Mouse (Mus musculus): ENCODE results near the gene Atp2b4. TPM values are rescaled to one million over a fixed set of nuclear protein-coding genes. Genes with fewer than 3 reads are reported as not detected.

The Atp2b4 gene
- polyA plus RNA-seq, 1 experiment from 2014 or later, result 7.7 TPM

DNA sequence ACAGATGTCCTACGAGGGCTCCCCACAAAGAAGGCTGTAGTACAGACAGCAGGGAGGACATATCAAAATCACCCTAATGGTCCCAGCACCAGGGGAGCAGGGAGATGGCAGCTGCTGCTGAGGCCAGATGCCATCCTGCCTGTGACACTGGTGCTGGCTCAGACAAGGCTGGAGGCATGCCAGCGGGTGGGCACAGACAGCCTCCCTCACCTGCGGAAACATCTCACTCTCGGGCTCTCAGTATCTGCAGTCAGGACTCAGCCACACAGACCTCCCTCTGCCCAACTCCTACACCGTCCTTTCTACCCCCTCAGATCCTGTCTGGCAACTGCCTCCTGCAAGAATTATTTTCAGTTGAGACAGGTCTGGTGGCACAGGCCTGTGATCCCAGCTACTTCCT is 12.0 kb downstream of the Atp2b4 start:
- no peak overlapping the region for H3K4me2 ChIP-seq (ENCODE audit: low read depth, low read length)
- H3K27ac ChIP-seq (ENCODE audit: low read length), result no peak overlapping the region
- peaks cover 2% of the 10 kb centered on the region; the same call in 1 of the 2 replicates for H3K36me3 ChIP-seq (ENCODE audit: control insufficient read depth, insufficient read depth, low read length)
- ATAC-seq (ENCODE audit: low read depth), result no peak
- no peak overlapping the region for H3K9ac ChIP-seq (ENCODE audit: low read length)
- H3K27me3 ChIP-seq (ENCODE audit: control insufficient read depth, insufficient read depth, low read depth, low read length), result no peaks in the 10 kb centered on the region
- no peaks in the 10 kb centered on the region for H3K9me3 ChIP-seq (ENCODE audit: control insufficient read depth, low read length)
- no peaks in the 10 kb centered on the region for H3K4me1 ChIP-seq (replicated peaks; ENCODE audit: control insufficient read depth, insufficient read depth, low read length)
- H3K4me3 ChIP-seq (ENCODE audit: low read length), result no peak overlapping the region
- 62% methylated on average over 5 of the region's 5 CpGs for WGBS

DNA sequence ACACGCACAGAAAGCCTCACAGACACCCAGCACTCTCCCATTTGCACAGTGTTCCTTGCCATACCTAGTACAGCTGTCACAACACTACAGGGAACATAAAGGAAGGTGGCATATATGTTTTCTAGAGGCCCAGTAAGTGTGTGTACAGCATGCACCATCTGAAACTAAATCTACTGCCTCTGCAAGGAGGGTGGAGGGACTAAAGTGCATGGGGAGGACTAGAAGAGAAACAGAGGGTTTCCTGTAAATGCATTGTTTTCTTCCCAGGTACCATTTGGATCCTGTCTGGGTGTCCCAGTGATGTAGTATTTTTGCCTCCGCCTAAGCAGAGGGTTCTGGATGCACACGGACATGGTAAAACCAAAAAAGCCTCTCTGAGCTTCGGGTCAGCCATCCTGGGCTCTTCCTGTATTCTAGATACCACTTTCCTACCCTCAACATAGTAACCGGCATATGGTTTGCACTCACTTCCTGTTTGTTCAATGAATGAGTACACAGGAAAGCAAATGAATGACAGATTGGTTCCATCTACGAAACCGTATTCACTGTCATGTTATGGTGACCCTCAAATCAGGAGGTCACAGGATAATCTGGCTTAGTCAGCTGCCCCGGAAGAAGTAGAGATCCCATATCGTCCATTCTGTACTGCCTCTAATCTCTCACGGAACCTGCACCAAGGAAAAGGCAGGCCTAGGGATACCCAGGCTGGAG is 13.2 kb downstream of the Atp2b4 start:
- H3K27ac ChIP-seq (ENCODE audit: low read length), result no peak overlapping the region
- no peaks in the 10 kb centered on the region for H3K4me1 ChIP-seq (replicated peaks; ENCODE audit: control insufficient read depth, insufficient read depth, low read length)
- H3K36me3 ChIP-seq (ENCODE audit: control insufficient read depth, insufficient read depth, low read length), result peaks cover 2% of the 10 kb centered on the region; the same call in 1 of the 2 replicates
- H3K4me2 ChIP-seq (ENCODE audit: low read depth, low read length), result no peak overlapping the region
- 67% methylated on average over 10 of the region's 10 CpGs for WGBS
- no peak for ATAC-seq (ENCODE audit: low read depth)
- H3K4me3 ChIP-seq (ENCODE audit: low read length), result no peak overlapping the region
- H3K9ac ChIP-seq (ENCODE audit: low read length), result no peak overlapping the region
- no peaks in the 10 kb centered on the region for H3K9me3 ChIP-seq (ENCODE audit: control insufficient read depth, low read length)
- no peaks in the 10 kb centered on the region for H3K27me3 ChIP-seq (ENCODE audit: control insufficient read depth, insufficient read depth, low read depth, low read length)

DNA sequence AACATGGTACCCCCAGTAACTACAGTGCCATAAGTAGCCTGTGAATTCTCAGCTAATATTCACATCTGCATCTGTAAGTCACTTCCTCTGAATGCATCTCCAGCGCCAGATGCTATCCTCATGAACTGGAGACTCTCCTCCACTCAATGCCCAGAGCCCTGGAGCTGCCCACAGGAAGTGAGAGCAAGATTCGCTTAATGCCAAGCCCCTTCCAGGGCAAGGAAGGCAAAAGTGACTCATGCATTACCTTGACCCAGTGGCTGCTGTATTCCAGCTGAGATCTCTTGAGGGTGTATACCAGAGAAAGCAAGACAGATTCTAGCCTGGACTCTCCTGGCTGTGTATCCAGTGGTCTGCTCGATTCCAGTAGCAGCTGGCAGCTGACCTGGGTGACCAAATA is 16.2 kb downstream of the Atp2b4 start:
- Histone ChIP-seq H3K9me3 (ENCODE audit: control insufficient read depth, low read length) (no peaks in the 10 kb centered on the region), H3K27ac (ENCODE audit: low read length) (no peak overlapping the region), H3K4me2 (ENCODE audit: low read depth, low read length) (no peak overlapping the region), H3K9ac (ENCODE audit: low read length) (no peak overlapping the region), H3K4me1 (replicated peaks; ENCODE audit: control insufficient read depth, insufficient read depth, low read length) (no peaks in the 10 kb centered on the region), H3K4me3 (ENCODE audit: low read length) (no peak overlapping the region), H3K27me3 (ENCODE audit: control insufficient read depth, insufficient read depth, low read depth, low read length) (no peaks in the 10 kb centered on the region), H3K36me3 (ENCODE audit: control insufficient read depth, insufficient read depth, low read length) (no peaks in the 10 kb centered on the region)
- no peak for ATAC-seq (ENCODE audit: low read depth)
- WGBS, result 67% methylated on average over 3 of the region's 3 CpGs

DNA sequence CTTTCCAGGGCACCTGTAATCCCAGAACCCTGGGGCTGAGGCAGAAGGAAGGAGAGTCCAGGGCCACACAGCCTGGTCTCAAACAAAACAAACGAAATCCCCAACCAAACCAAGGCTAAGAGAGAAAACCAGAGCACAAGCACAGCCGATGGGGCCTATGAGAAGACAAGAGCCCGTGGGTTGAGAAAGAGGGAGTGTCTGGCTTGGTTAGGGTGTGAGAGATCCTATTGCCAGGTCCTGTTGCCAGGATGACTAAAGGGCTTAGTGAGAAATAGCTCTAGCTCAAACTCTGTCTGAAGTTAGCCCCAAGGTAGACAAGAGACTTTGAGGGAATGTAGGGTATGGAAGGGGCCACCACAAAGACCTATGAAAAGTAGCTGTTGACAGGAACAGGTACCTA is 19.3 kb downstream of the Atp2b4 start:
- 39% methylated on average over 3 of the region's 3 CpGs for WGBS
- no peak for ATAC-seq (ENCODE audit: low read depth)
- no peak overlapping the region for H3K4me2 ChIP-seq (ENCODE audit: low read depth, low read length)

DNA sequence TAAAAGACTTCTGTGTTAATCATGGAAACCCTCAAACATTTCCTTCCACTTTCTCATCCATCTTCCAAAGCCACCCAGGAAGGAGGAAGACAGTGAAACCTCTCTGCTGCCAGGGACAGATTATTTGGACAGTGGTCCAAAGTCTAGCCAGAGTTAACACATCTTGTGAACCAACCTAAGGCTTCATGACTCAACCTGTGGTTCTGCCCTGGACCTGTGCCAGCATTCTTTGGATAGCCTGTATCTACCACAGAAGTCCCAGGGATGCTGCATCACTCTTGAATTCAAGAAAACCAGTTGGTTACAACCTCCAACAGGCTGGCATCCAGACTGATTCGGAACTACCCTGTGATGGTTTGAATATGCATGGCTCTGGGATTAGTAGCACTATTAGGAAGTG is 21.8 kb downstream of the Atp2b4 start:
- no peaks in the 10 kb centered on the region for H3K27me3 ChIP-seq (ENCODE audit: control insufficient read depth, insufficient read depth, low read depth, low read length)
- no peak overlapping the region for H3K4me2 ChIP-seq (ENCODE audit: low read depth, low read length)
- no peaks in the 10 kb centered on the region for H3K36me3 ChIP-seq (ENCODE audit: control insufficient read depth, insufficient read depth, low read length)
- no peak for ATAC-seq (ENCODE audit: low read depth)
- H3K4me3 ChIP-seq (ENCODE audit: low read length), result no peak overlapping the region
- no peaks in the 10 kb centered on the region for H3K9me3 ChIP-seq (ENCODE audit: control insufficient read depth, low read length)
- H3K4me1 ChIP-seq (replicated peaks; ENCODE audit: control insufficient read depth, insufficient read depth, low read length), result no peaks in the 10 kb centered on the region
- no peak overlapping the region for H3K27ac ChIP-seq (ENCODE audit: low read length)
- H3K9ac ChIP-seq (ENCODE audit: low read length), result no peak overlapping the region
- 93% methylated on average over 1 of the region's 1 CpGs for WGBS

More for the DNA sequence above, 19.3 kb downstream of the Atp2b4 start:
- Histone ChIP-seq H3K9me3 (ENCODE audit: control insufficient read depth, low read length) (no peaks in the 10 kb centered on the region), H3K27ac (ENCODE audit: low read length) (no peak overlapping the region), H3K27me3 (ENCODE audit: control insufficient read depth, insufficient read depth, low read depth, low read length) (no peaks in the 10 kb centered on the region), H3K4me1 (replicated peaks; ENCODE audit: control insufficient read depth, insufficient read depth, low read length) (no peaks in the 10 kb centered on the region), H3K36me3 (ENCODE audit: control insufficient read depth, insufficient read depth, low read length) (no peaks in the 10 kb centered on the region), H3K4me3 (ENCODE audit: low read length) (no peak overlapping the region), H3K9ac (ENCODE audit: low read length) (no peak overlapping the region)

DNA sequence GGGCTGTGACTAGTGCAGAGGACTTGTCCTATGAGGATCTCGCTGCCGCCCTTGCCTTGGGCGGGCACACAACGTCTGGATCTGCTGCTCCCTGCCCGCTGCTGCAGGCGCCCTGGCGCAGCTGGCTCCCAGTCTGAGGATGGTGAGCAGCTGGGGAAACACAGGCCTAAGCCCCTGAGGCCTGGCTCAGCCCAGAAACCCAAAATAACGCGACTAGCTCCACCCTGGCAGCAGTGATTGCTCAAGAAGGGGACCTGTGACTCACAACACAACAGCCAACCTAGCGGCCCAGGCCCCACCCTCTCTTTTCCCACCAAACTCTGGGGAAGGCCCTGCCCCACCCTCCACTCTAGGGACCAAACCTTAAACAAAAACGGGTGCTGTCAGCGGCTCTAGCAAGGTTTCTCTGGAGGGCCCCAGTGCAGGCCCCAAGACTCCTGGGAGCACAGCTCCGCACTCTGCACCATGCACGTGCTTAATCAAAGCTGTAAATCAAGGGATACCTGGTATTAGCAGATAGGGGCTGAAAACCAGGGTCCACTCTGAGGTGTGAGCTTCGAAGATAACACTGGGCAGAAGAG is 23.1 kb downstream of the Atp2b4 start:
- Histone ChIP-seq H3K4me3 (ENCODE audit: low read length) (no peak overlapping the region), H3K4me1 (replicated peaks; ENCODE audit: control insufficient read depth, insufficient read depth, low read length) (no peaks in the 10 kb centered on the region), H3K27ac (ENCODE audit: low read length) (no peak overlapping the region), H3K36me3 (ENCODE audit: control insufficient read depth, insufficient read depth, low read length) (no peaks in the 10 kb centered on the region), H3K9ac (ENCODE audit: low read length) (no peak overlapping the region), H3K27me3 (ENCODE audit: control insufficient read depth, insufficient read depth, low read depth, low read length) (no peaks in the 10 kb centered on the region), H3K9me3 (ENCODE audit: control insufficient read depth, low read length) (no peaks in the 10 kb centered on the region), H3K4me2 (ENCODE audit: low read depth, low read length) (no peak overlapping the region)
- WGBS, result 72% methylated on average over 15 of the region's 15 CpGs
- ATAC-seq (ENCODE audit: low read depth), result peak; percentile 31; the same call in 1 of the 2 replicates

DNA sequence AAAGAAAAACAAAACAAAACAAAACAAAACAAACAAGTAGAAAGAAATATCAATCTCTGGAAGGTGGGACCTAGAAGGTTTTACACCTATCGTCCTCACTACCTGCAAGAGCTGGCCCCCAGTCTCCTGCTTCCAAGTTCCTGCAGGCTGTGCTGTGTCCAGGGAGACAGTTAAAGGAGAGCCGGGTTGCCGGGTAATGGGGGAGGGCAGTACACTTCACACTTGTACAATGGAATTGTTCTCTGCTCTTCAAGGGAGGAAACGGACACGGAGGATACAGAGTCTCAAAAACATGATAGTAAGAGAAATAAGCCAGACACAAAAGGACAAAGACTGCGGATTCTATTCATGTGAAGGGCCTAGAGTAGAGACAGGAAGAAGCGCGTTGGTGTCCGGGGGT is 28.3 kb downstream of the Atp2b4 start:
- H3K9ac ChIP-seq (ENCODE audit: low read length), result no peak overlapping the region
- no peak overlapping the region for H3K4me2 ChIP-seq (ENCODE audit: low read depth, low read length)
- no peak overlapping the region for H3K27ac ChIP-seq (ENCODE audit: low read length)
- H3K27me3 ChIP-seq (ENCODE audit: control insufficient read depth, insufficient read depth, low read depth, low read length), result no peaks in the 10 kb centered on the region
- H3K9me3 ChIP-seq (ENCODE audit: control insufficient read depth, low read length), result no peaks in the 10 kb centered on the region
- WGBS, result 55% methylated on average over 9 of the region's 9 CpGs
- no peak overlapping the region for H3K4me3 ChIP-seq (ENCODE audit: low read length)
- ATAC-seq (ENCODE audit: low read depth), result no peak
- no peaks in the 10 kb centered on the region for H3K36me3 ChIP-seq (ENCODE audit: control insufficient read depth, insufficient read depth, low read length)
- H3K4me1 ChIP-seq (replicated peaks; ENCODE audit: control insufficient read depth, insufficient read depth, low read length), result peaks cover 12% of the 10 kb centered on the region

DNA sequence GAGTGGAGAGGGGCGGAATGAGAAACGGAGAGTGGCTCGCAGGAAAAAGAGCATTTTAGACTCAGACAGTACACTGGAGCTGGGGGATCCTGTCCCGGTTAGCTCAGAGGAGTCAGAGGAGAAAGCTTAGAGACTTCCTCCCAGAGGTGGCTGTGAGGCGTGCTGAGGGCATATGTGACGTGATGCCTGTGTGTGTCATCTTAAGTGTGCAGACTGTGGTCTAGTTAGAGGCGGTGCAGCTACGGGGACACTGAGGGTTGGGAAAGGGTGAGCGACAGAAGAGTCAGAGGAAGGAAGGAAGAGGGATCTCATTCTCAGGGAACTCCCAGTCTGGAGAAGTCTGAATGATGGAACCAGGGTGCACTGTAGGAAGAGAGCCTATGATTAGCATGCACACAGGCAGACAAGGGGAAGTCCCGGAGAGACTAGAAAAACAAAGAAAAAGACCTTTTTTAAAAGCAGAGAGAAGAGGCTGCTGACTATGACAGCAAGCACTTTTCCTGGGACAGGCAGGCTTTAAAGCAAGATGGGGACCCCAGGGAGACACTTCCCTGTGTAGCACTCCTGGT is 28.9 kb downstream of the Atp2b4 start:
- no peaks in the 10 kb centered on the region for H3K36me3 ChIP-seq (ENCODE audit: control insufficient read depth, insufficient read depth, low read length)
- peaks cover 18% of the 10 kb centered on the region for H3K4me1 ChIP-seq (replicated peaks; ENCODE audit: control insufficient read depth, insufficient read depth, low read length)
- no peak overlapping the region for H3K4me3 ChIP-seq (ENCODE audit: low read length)
- H3K9me3 ChIP-seq (ENCODE audit: control insufficient read depth, low read length), result no peaks in the 10 kb centered on the region
- no peak overlapping the region for H3K9ac ChIP-seq (ENCODE audit: low read length)
- no peak for ATAC-seq (ENCODE audit: low read depth)
- H3K27ac ChIP-seq (ENCODE audit: low read length), result no peak overlapping the region
- WGBS, result 44% methylated on average over 10 of the region's 10 CpGs
- no peak overlapping the region for H3K4me2 ChIP-seq (ENCODE audit: low read depth, low read length)
- no peaks in the 10 kb centered on the region for H3K27me3 ChIP-seq (ENCODE audit: control insufficient read depth, insufficient read depth, low read depth, low read length)

DNA sequence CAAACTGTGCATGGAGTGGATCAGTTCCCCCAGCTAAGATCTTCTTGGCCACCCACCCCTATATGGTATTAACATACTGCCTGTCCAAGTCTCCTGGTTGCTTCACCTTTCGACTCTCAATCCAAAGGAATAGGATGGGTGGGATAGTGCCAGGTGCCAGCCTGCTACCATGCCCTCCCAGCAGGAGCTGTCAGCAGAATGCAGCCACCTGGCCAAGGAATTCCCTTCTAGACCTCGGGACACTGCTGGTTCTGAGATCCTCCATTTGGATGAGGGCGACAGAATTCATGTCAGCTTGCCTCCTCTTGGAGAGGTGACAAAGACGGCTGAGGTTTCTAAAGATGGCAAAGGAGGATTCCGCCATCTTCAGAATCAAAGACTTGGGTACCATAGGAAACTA is 32.8 kb downstream of the Atp2b4 start:
- 79% methylated on average over 5 of the region's 5 CpGs for WGBS
- no peak overlapping the region; the same call in 1 of the 2 replicates for H3K27ac ChIP-seq (ENCODE audit: low read length)

More for the DNA sequence above, 32.8 kb downstream of the Atp2b4 start:
- no peak for ATAC-seq (ENCODE audit: low read depth)
- no peaks in the 10 kb centered on the region for H3K9me3 ChIP-seq (ENCODE audit: control insufficient read depth, low read length)
- no peaks in the 10 kb centered on the region for H3K36me3 ChIP-seq (ENCODE audit: control insufficient read depth, insufficient read depth, low read length)
- peaks cover 25% of the 10 kb centered on the region for H3K4me1 ChIP-seq (replicated peaks; ENCODE audit: control insufficient read depth, insufficient read depth, low read length)
- no peaks in the 10 kb centered on the region for H3K27me3 ChIP-seq (ENCODE audit: control insufficient read depth, insufficient read depth, low read depth, low read length)
- H3K9ac ChIP-seq (ENCODE audit: low read length), result no peak overlapping the region
- no peak overlapping the region for H3K4me2 ChIP-seq (ENCODE audit: low read depth, low read length)
- H3K4me3 ChIP-seq (ENCODE audit: low read length), result no peak overlapping the region

Measured in lung, embryonic 16.5 days (tissue).